Mouse (Mus musculus) gastrocnemius, postnatal 25 days (tissue): ENCODE measurements around the gene Filip1l. TPM values are rescaled to one million over a fixed set of nuclear protein-coding genes. Genes with fewer than 3 reads are reported as not detected.

Source experiments
- DNase-seq: peaks from one replicate; pipeline ENCODE4 v3.0.0; 2022
- total RNA-seq, 2 experiments: library from RNA; stranded (reverse); gene quantifications; 1 replicate in 1 of 2; 2 replicates in 1 of 2; pipeline ENCODE4 v1.2.3; 2021

Gene Filip1l
- total RNA-seq, 2 experiments from 2014 or later = 44.0 to 45.9 TPM

DNA sequence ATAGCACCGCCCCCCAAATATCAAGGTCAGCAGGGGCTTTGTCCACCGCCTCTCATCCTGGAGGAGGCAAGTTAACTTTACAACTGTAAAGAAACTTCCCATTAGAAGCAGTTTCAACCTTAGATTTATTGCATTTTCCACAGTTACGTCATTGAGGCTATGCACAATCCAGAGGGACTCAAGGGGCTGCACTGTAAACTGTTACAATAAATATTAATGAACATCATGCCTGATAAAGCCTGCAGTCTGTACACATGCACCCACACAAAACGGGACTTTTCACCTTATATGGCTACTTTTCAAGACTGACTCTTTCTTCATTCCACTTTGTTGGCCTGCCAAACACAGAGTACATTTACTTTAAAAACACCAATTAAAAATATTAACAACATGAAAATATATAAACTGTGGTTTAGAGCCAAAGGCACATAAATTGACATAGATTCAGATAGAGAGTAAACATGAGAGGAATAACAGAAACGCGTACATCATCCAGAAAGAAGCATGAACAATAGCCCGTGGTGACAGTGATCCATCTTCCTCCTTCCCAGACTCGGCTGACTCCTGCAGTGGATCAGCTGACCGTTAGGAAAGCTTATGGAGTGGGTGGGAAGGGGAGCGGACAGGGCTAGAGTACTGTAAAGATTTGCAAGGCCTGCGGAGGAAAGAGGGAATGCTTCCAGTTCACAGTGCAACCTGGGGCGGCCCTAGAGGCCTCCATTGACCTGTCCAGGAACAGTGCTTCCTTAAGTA is 131.3 kb downstream of the Filip1l start:
- no peak for DNase-seq

DNA sequence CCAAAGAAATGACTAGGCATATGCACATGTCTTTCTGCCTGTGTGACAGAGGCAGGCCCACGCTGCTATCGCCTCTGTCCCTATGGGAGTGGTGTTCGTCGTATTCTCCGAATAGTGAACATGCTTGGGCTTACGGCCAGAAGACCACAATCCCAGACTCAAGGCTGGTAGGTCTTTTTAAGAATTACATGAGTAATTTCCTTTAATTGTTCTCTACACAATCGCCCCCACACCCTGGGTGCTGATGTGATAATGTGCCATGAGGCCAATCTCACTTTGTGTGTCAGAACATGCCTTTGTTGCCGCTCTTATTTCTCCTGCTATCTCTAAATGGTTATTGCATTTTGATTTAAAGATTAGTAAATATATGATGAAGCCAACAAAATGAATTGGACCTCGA is 132.4 kb downstream of the Filip1l start:
- DNase-seq = no peak

DNA sequence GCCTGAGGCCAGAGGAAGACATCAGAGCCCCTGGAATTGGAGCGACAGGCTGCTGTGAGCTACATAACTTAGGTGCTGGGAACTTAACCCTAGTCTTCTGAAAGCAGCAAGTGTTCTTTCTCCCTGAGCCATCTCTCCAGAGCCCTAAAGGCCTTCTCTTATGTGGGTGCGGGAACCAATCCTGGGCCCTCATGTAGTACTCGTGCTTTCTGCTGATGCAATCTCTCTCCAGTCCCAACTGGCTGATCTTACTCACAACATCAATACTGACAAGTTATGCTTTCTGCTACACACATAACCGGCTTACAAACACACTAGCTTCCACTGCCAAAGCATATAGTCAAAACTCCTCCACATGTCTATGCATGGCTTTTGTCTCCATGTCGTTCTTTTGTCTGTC is 133.4 kb downstream of the Filip1l start:
- no peak for DNase-seq

DNA sequence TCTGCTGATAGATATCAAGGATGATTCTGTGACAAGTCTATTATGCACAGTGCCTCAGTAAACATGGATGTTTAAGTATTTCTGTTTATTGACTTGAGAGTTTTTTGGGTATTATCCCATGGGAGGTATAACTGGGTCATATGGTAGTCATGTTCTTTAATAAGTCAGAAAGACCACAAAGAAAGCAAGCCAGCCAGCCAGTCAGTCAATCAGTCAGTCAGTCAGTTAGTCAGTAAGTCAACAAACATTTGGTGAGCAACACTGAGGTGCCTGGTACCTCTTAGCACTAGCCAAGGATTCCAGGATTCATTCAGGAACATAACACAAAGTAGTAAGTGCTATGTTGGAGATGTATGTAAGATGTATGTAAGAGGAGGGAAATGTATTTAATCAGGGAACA is 135.8 kb downstream of the Filip1l start:
- DNase-seq = no peak

DNA sequence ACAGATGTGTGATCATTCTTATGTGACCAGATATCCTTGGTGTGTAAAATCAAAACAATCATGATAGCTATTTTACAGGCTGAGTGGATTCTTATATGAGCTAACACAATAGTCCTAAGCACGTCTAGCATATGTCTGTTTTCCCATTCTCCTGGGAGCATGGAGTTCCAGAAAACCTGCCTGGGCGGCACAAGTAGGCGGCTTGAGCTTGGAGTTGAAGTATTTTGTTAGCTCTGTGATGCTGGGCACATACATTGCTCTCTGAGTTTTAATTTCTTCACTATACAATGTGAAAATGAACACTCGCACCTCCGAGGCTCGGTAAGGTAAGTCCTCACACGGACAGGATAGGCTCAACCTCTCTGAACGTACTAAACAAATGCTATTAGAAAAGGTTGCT is 137.8 kb downstream of the Filip1l start:
- DNase-seq = no peak

DNA sequence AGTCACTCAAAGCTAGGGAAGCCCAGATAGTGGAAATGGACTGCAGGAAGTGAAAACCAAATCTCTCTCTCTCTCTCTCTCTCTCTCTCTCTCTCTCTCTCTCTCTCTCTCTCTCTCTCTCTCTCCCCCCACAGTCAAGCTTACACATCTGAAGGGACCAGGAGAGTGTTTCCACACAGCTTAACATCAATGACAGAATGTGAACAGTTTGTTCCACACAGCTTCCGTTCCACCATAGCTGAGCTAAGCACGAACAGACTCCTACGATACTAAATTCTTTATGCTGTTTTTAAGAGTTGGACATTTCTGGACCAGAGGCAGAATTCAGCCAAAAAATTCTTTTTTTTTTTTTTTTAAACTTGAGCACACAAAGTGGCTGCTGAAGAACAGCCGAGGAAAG is 139.0 kb downstream of the Filip1l start:
- no peak for DNase-seq

DNA sequence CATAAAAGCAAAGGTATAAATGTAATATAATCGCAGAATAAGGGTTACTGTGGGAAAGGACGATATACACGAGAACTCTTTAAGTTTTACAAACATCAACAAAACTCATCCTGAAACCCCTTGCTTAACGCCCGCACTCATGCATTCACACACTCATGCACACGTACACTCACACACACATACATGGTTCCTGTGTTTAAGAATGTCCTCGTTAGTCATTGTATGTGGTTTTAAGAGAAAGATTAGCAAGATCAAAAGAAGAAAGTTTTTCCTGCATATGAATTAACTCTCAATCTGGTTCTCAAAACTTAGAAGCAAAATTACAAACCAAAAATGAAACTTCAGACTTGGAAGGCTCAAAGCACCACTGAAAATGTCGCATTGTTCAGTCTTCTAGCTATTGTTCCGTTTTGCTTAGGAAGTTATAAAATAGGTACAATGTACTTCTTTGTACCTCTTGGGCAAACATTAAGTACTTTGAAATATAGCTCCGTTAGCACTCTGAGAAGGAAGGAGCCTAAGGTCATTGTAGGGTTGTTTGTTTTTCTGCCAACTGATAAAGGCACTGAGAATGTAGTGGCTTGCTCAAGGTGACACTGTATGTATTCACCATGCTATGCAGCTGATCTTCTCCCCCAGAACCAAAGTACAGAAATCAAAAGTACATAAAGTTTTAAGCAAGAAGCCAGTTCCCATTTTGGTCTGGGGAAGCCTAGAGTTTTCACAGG is 142.7 kb downstream of the Filip1l start:
- DNase-seq = no peak

DNA sequence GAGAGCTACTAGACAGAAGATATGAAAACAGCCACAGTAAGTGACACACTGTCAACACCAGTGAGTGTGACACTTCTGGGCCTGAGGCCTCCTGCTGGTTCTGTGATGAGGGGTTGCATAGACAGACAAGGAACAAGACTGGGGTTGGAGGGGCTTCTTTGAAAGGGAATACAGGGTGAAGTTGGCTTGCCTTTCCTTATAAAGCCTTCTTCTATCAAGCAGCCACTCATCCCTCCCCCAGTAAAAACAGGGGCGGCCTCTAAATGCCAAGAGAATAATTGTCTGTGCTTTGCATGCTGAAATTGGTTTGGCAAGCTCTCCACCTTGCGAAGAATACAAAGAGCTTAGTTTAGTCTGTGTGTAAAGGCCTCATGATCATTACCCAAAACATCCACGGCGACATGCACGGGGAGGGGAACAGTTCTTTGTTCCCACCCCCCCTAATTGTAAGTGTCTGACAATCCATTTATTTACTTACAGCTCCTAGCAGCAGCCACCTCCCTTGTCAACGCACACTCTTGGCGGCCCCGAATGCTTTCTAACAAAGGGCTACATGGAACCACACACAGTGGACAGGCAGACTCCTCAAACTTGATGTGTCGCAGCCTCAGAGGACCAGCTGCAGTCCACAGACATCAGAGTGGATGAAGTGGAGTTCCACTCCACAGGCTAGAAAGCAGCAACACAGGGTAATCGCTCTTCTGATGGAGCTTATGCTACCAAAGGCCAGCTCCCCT is 143.7 kb downstream of the Filip1l start:
- DNase-seq = no peak

DNA sequence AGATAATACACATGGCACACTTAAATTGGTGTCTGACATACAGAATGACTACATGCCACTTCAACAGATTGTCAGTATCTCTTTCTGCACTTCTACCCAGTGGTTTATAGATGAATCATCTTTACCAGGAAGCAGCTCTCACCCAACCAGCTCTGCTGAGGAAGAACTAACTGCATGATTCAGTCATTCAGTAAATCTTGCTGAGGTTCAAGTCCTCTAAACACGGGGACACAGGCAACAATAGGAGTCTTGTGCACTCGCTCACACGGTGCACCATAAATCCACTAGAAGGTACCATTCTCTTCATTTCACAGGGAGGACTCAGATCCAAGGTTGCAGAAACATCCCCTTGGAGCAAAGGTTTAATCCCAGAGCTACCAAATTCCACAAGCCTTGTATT is 148.0 kb downstream of the Filip1l start:
- DNase-seq = no peak

DNA sequence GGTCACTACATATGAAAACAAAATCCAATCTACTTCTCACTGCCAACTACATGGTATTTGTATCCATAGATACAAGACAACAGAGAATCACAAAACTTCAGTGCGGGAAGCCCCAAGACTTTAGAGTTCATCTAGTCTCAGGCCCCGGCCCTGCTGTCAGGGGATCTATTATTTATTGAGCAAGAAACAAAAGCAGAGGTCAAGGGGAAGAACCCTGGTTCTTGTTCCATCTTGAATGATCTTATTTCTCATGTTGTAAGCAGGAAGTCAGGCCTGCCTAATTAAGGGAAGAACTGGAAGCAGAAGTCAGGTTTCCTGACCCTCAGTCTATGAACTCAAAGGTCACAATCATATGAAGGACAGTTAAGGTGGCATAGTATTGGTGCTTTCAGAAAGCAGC is 149.3 kb downstream of the Filip1l start:
- DNase-seq = no peak

DNA sequence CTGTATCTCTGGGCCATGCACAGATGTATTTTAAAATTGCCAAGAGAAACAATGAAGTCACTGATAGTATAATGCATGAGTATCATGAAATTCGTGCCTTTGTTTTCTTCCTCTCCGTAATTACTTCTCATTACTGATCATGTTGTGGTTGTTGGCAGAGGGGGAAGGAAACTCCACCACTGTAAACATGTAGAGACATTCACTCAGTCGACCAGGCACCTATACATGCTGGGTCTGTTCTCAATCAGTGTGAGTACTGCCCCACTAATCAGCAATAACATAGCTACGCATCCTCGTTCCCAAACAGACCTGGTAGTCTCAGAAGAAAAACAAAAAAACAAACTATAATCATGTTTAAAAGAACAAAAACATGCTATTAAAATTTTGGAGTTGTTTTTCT is 149.9 kb downstream of the Filip1l start:
- DNase-seq = no peak

DNA sequence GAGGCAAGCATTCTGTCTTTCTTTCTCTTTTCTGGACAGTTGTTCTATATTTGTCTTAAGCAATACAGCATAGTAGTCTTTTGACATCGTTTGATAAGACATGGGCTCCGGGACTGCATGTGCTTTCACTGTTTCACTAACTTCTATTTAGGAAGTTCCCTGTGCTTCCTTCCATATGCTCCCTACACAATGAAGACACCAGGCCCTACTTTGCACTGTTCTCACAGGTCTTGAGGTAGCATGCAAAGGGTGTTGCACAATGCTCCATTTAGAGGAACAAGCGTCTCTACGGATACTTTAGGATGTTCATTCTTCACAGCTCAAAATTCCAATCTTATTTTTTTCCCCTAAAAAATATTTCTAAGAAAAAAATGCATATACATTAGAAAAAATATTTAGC is 151.8 kb downstream of the Filip1l start:
- no peak for DNase-seq

DNA sequence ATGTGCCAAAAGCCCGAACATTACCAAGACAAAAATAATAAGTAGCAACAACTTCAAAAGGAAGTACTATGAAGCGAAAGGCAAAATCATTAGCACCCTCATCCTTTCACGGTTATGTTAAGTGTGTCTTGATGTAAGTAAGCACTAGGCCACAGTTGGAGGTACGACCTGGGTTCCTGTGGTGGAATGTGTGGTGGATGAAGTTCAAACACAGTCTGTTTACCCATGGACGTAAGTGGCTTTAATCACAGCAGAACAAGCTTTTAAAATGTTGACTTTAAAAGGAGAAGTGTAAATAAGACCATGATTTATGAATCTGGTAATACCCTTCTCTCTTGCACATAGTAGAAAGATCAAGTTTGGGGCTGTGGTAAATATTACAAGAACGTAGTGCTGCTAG is 153.2 kb downstream of the Filip1l start:
- no peak for DNase-seq

DNA sequence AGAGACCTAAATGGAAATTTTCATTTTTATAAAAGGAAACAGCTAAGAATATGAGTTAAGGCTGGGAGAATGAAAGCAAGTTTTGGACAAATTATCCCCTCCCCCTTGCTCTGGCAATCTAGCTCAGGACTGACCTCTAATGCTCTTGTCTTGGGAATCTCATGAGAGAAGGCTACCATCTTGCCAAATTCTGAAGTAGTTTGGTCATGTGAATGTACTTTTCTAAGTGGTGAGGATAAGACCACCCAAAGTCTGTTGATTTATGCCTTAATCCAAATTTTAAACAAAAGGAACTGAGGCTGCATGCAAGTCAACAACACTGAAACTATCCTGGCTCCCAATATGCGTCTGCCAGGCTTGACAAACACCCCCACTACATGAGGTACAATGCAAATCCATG is 155.5 kb downstream of the Filip1l start:
- no peak for DNase-seq

DNA sequence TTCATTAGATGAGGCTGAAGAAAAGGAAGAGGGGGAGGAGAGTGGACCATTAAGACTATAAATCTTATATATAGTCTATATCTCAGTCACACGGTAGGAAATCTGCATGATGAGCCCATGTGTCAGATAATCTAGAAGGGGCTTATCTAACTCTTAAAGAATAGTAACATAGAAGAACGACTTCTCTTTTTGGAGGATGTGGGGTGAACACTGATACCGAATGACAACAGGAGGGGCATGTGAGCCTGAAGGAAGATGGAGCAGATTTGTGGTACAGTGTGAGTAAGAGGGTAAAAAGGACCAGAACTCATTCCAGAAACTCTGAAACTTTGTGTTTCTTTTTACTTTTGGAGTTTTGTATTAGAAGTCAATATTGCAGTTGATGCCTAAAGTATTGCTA is 156.2 kb downstream of the Filip1l start:
- no peak for DNase-seq

DNA sequence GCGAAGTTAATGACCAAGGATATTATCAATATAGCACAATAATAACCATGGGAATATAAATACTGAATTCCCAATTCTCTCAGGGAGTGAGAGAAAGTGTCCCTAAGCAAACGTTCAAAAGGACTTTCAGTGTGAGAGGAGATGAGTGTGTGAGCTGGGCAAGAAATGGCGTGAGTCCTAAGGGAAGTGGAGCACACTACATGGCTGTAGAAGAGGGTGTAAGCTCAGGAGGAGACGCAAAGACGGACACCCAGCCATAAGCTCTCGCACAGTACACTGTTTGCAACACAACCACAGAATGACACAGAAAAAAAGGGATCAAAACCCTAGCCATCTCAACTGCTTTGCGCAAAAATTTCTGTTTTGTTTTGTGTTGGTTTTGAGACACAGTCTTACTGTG is 160.7 kb downstream of the Filip1l start:
- DNase-seq = no peak

DNA sequence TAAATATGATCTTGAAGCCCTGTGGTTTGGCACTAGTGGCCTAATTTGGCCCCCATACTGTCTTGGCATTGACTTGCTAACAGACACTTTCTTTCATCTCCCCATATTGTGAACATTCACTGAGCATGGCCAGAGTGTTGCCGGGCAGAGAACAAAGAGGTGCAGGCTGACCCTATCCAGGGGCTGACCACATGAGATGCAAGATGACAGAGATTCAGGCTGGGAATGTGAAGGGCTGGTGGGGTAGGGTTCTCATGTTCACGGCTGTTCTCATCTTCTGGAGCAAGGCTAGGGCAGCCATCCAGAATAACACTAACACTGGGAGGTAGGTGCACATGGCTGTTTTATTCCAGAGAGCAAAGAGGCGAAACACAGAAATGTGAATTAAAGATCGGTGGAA is 161.5 kb downstream of the Filip1l start:
- no peak for DNase-seq

DNA sequence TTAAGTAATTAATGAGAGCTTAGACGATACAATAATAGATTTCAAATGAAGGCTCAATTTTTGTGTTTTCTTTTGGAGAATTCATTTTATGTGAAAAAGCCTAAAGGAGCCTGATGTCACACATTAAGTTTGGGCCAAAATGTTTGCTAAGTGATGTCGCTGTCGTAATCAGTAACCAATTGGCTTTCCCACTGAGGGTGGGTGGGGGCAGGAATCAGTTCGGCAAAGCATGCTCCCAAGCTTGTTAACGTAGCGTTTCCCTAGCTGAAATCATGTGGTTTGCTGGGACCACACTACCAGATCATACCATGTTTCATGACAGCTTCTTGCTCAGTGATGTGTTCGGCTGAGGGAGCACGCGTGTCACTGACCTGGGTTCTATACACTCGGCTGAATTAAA is 162.7 kb downstream of the Filip1l start:
- DNase-seq = no peak

DNA sequence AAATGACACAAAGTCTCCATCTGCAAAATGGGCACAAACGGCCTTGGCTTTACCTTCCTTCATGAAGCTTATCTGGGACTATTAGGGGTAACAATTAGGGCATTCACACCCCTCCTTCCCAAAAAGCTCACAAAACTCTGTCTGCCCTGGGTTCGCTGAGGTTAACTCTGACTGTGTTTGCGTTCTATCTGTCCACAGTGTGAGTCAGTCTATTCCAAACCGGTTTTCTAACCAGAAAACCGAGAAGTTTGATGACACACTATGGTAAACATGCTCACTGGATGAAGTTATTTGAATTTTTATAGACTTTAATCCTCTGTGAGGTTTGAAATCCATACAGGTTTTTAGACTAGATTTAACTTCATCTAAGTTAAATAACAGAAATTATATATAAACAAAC is 172.2 kb downstream of the Filip1l start:
- DNase-seq = no peak

DNA sequence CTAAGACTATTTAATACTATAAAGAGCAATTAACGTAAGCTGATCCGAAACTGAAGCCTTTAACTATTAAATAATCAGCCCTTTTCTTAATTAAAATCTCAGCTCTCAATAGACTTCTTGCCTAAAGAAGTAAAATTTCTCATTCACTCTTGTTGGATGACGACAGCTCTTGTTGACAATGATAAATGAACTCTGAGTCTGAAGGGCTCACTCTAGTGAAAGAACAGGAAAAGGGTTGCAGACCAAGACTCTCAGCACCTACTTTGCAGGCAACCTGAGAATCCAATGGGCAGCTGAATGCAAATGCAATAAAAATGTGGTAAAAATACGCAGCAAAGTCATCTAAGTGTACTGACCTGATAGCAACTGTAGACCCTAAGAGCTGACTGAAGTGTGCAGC is 172.6 kb downstream of the Filip1l start:
- no peak for DNase-seq

DNA sequence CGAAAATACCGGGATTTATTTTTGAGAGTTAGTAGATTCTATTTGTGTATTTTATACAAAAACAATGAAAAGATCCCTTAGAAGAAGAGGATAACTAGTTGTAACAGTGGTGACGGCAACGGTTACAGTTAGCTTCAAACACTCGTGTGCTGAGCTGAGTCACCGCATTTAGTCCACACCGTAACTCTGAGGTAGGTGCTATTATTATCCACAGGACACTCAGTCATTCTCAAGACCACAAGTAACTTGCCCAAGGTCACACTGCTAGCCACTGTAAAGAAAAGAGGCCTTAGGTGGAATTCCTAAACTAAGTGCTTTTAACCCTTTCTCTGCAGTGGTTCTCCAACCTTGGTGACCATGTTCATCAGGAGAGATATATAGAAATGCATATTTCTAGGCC is 174.0 kb downstream of the Filip1l start:
- DNase-seq = no peak

DNA sequence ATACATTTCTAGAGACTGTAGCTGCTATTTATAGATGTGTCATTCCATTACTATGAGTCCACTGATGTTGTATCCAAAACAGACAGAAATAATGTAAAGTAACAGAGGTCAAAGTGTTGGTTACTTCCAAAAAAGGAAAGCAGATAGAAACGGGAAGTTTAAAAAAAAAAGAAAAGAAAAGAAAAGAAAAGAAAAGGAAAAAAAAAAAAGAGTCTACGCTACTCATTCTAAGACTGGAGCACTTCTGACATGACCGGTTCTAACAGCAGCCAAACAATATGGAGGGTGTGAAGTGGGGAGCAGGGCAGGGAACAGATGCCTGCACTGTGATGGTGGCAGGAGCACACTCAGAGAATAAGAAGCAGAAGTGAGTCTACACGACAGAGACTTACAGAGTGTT is 175.6 kb downstream of the Filip1l start:
- no peak for DNase-seq

DNA sequence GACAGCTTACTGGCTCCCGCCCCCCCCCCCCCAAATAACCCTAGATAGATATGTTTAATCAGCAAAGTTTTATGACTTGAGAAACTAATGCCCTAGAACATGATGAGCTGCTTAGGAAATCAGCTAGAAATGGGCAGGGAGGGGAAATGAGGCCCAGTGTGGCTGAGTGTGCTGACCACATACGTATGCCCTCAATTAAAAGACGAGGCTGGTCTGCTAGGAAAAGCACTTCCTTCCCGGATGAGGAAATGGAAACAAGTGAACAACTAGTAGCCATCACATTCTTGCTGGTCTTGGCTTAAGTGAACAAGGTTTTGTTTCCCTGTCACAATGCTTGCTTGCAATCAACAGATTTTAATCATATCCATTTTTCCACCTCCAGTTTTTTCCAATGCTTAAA is 177.7 kb downstream of the Filip1l start:
- no peak for DNase-seq
